Mouse (Mus musculus): ENCODE data around the gene Srl. TPM values are rescaled to one million over a fixed set of nuclear protein-coding genes. Genes with fewer than 3 reads are reported as not detected.

Gene Srl
- total and polyA plus RNA-seq, 3 experiments = 44.6 to 88.8 (median 71.3) TPM

GRCm38 (mm10) chr16:4548953-4549688, 7.5 kb upstream of the Srl start:
- in situ Hi-C loops (cut with MboI; ENCODE audit: low pct_ligation_motif_present, low pct_unique_long_range_greater_than_20kb, low sequenced_read_pairs) = no loop called here
- H3K27ac ChIP-seq (ENCODE audit: insufficient read depth, low read depth) = no peak overlapping the region
- H3K9me3 ChIP-seq (replicated peaks; ENCODE audit: low read length) = no peaks in the 10 kb centered on the region
- H3K4me1 ChIP-seq (ENCODE audit: control insufficient read depth in 1 of 2, insufficient read depth in 2 of 2) = peaks cover 22 to 54% of the 10 kb centered on the region in 2 experiments
- no peak overlapping the region for H3K4me2 ChIP-seq (ENCODE audit: insufficient read depth, low read depth, poor library complexity, severe bottlenecking)
- DNase-seq (ENCODE audit: extremely low read depth) = no peak
- peaks cover 4% of the 10 kb centered on the region; the same call in 1 of the 2 replicates for H3K79me2 ChIP-seq (replicated peaks; ENCODE audit: control insufficient read depth, extremely low read depth, insufficient read depth, poor library complexity, severe bottlenecking)
- H3K4me3 ChIP-seq (replicated peaks in 1 of 3; ENCODE audit: low read depth in 2 of 3, low read length in 2 of 3, poor library complexity in 1 of 3) = no peak overlapping the region
- H3K36me3 ChIP-seq (replicated peaks in 1 of 2; ENCODE audit: control insufficient read depth in 1 of 2, insufficient read depth in 1 of 2, low read length in 1 of 2) = peaks cover 48 to 72% of the 10 kb centered on the region in 2 experiments
- H3K27me3 ChIP-seq (replicated peaks) = no peaks in the 10 kb centered on the region
- dilution Hi-C loops (cut with MboI; ENCODE audit: extremely low pct_ligation_motif_present, extremely low pct_unique_long_range_greater_than_20kb, low sequenced_read_pairs) = no loop called here
- H3K9ac ChIP-seq (ENCODE audit: insufficient read depth, low read depth) = no peak overlapping the region
- TF ChIP-seq RAD21 (IDR thresholded peaks at IDR 0.05; ENCODE audit: low read depth, low read length) = peak; percentile 27
- TF ChIP-seq JUND (conservative IDR thresholded peaks at IDR 0.05; ENCODE audit: low read depth, low read length) = no peak
- no peak for TF ChIP-seq ETS1 (conservative IDR thresholded peaks at IDR 0.05; ENCODE audit: low read depth, low read length)
- TF ChIP-seq CTCF (conservative IDR thresholded peaks at IDR 0.05 in 1 of 2, IDR thresholded peaks at IDR 0.05 in 1 of 2; ENCODE audit: low read depth in 2 of 2, low read length in 2 of 2) = peak in 1 of 2 experiments; percentile 59; a peak in 2 of 4 replicates
- TF ChIP-seq TBP (conservative IDR thresholded peaks at IDR 0.05; ENCODE audit: low read depth, low read length) = no peak
- peak; percentile 43 for TF ChIP-seq ZNF384 (IDR thresholded peaks at IDR 0.05; ENCODE audit: low read depth, low read length)
- peak; percentile 87 for TF ChIP-seq TCF12 (IDR thresholded peaks at IDR 0.05; ENCODE audit: low read depth, low read length)

DNA sequence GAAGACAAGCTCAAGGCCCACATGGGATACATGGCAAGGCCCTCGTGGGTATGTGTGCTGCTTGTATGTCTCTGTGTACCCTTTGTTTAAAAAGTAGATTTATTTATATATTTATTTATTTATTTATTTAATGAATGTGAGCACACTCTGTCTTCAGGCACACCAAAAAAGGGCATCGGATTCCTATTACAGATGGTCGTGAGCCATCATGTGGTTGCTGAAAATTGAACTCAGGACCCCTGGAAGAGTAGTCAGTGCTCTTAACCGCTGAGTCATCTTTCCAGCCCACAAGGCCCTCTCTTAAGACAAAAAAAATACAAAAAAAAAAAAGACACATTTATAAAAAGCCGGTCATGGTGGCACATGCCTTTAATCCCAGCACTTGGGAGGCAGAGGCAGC, 6.0 kb upstream of the Srl start:
- no peak overlapping the region for H3K4me3 ChIP-seq (replicated peaks in 1 of 3; ENCODE audit: low read depth in 2 of 3, low read length in 2 of 3, poor library complexity in 1 of 3)
- H3K79me2 ChIP-seq (replicated peaks; ENCODE audit: control insufficient read depth, extremely low read depth, insufficient read depth, poor library complexity, severe bottlenecking) = peaks cover 4% of the 10 kb centered on the region; the same call in 1 of the 2 replicates
- in situ Hi-C loops (cut with MboI; ENCODE audit: low pct_ligation_motif_present, low pct_unique_long_range_greater_than_20kb, low sequenced_read_pairs) (no loop called here), dilution Hi-C loops (cut with MboI; ENCODE audit: extremely low pct_ligation_motif_present, extremely low pct_unique_long_range_greater_than_20kb, low sequenced_read_pairs) (no loop called here)
- TF ChIP-seq JUND (conservative IDR thresholded peaks at IDR 0.05; ENCODE audit: low read depth, low read length) = no peak
- no peak for TF ChIP-seq USF1 (IDR thresholded peaks at IDR 0.05; ENCODE audit: low read depth, low read length)
- no peak for TF ChIP-seq E2F4 (IDR thresholded peaks at IDR 0.05; ENCODE audit: insufficient replicate concordance, low read depth, low read length)
- no peak for TF ChIP-seq EP300 (IDR thresholded peaks at IDR 0.05; ENCODE audit: low read length)
- TF ChIP-seq MYC (IDR thresholded peaks at IDR 0.05; ENCODE audit: low read depth, low read length) = no peak
- H3K9me3 ChIP-seq (replicated peaks; ENCODE audit: low read length) = no peaks in the 10 kb centered on the region
- H3K4me1 ChIP-seq (ENCODE audit: control insufficient read depth in 1 of 2, insufficient read depth in 2 of 2) = peaks cover 14 to 39% of the 10 kb centered on the region in 2 experiments
- DNase-seq (ENCODE audit: extremely low read depth) = no peak
- no peak overlapping the region for H3K27ac ChIP-seq (ENCODE audit: insufficient read depth, low read depth)
- no peaks in the 10 kb centered on the region for H3K27me3 ChIP-seq (replicated peaks)
- no peak overlapping the region for H3K9ac ChIP-seq (ENCODE audit: insufficient read depth, low read depth)
- H3K36me3 ChIP-seq (replicated peaks in 1 of 2; ENCODE audit: control insufficient read depth in 1 of 2, insufficient read depth in 1 of 2, low read length in 1 of 2) = peaks cover 48 to 77% of the 10 kb centered on the region in 2 experiments
- no peak overlapping the region for H3K4me2 ChIP-seq (ENCODE audit: insufficient read depth, low read depth, poor library complexity, severe bottlenecking)

DNA sequence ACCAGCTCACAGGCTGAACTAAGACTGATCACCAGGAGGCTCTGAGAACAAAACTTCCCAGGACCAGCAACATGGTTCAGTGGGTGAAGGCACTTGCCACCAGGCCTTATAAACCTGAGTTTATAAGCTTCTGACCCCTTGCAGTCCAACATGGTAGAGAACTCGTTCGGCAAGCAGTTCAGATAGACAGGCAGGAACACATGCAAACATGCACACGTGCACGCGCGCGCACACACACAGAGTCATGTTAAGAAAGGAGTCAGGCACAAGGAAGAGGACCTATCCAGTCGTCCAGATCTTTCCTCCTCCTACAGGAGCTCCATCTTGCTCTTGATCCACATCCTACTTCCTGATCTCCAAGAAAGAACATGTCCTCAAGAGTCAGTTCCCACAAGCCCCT, 5.2 kb upstream of the Srl start:
- Histone ChIP-seq H3K9ac (ENCODE audit: insufficient read depth, low read depth) (no peak overlapping the region), H3K9me3 (replicated peaks; ENCODE audit: low read length) (no peaks in the 10 kb centered on the region), H3K4me3 (replicated peaks in 1 of 3; ENCODE audit: low read depth in 2 of 3, low read length in 2 of 3, poor library complexity in 1 of 3) (no peak overlapping the region), H3K36me3 (replicated peaks in 1 of 2; ENCODE audit: control insufficient read depth in 1 of 2, insufficient read depth in 1 of 2, low read length in 1 of 2) (peaks cover 48 to 73% of the 10 kb centered on the region in 2 experiments), H3K27me3 (replicated peaks) (no peaks in the 10 kb centered on the region), H3K79me2 (replicated peaks; ENCODE audit: control insufficient read depth, extremely low read depth, insufficient read depth, poor library complexity, severe bottlenecking) (no peaks in the 10 kb centered on the region), H3K4me2 (ENCODE audit: insufficient read depth, low read depth, poor library complexity, severe bottlenecking) (no peak overlapping the region), H3K27ac (ENCODE audit: insufficient read depth, low read depth) (no peak overlapping the region), H3K4me1 (ENCODE audit: control insufficient read depth in 1 of 2, insufficient read depth in 2 of 2) (peaks cover 9 to 38% of the 10 kb centered on the region in 2 experiments)
- dilution Hi-C loops (cut with MboI; ENCODE audit: extremely low pct_ligation_motif_present, extremely low pct_unique_long_range_greater_than_20kb, low sequenced_read_pairs) = no loop called here
- DNase-seq (ENCODE audit: extremely low read depth) = no peak
- in situ Hi-C loops (cut with MboI; ENCODE audit: low pct_ligation_motif_present, low pct_unique_long_range_greater_than_20kb, low sequenced_read_pairs) = no loop called here
- no peak for TF ChIP-seq CHD1 (IDR thresholded peaks at IDR 0.05; ENCODE audit: low read depth, low read length)
- TF ChIP-seq GABPA (IDR thresholded peaks at IDR 0.05; ENCODE audit: insufficient replicate concordance, low read depth, low read length) = no peak
- no peak for TF ChIP-seq RAD21 (IDR thresholded peaks at IDR 0.05; ENCODE audit: low read depth, low read length)
- TF ChIP-seq CHD2 (IDR thresholded peaks at IDR 0.05; ENCODE audit: low read length) = no peak
- no peak for TF ChIP-seq SMC3 (IDR thresholded peaks at IDR 0.05; ENCODE audit: low read depth, low read length)
- no peak for TF ChIP-seq NRF1 (IDR thresholded peaks at IDR 0.05; ENCODE audit: low read depth, low read length)
- TF ChIP-seq MEF2A (IDR thresholded peaks at IDR 0.05; ENCODE audit: borderline replicate concordance, low read depth, low read length) = no peak
- no peak for TF ChIP-seq ZKSCAN1 (IDR thresholded peaks at IDR 0.05; ENCODE audit: borderline replicate concordance, low read depth, low read length)
- no peak for TF ChIP-seq MXI1 (IDR thresholded peaks at IDR 0.05; ENCODE audit: low read depth, low read length)
- no peak for TF ChIP-seq ZMIZ1 (IDR thresholded peaks at IDR 0.05; ENCODE audit: low read depth, low read length)
- no peak for TF ChIP-seq POLR2A (IDR thresholded peaks at IDR 0.05; ENCODE audit: low read depth, low read length)
- no peak for TF ChIP-seq PAX5 (IDR thresholded peaks at IDR 0.05; ENCODE audit: low read length)
- no peak for TF ChIP-seq JUND (conservative IDR thresholded peaks at IDR 0.05; ENCODE audit: low read depth, low read length)
- TF ChIP-seq ELF1 (IDR thresholded peaks at IDR 0.05; ENCODE audit: low read depth, low read length) = no peak
- TF ChIP-seq UBTF (IDR thresholded peaks at IDR 0.05; ENCODE audit: low read depth, low read length) = no peak
- TF ChIP-seq EP300 (IDR thresholded peaks at IDR 0.05; ENCODE audit: low read length) = no peak
- no peak for TF ChIP-seq SIN3A (IDR thresholded peaks at IDR 0.05; ENCODE audit: low read length)
